Mouse (Mus musculus) hindbrain, embryonic 16.5 days (tissue): ENCODE measurements around the gene Casz1. TPM values are rescaled to one million over a fixed set of nuclear protein-coding genes. Genes with fewer than 3 reads are reported as not detected.

Experiments used
- ATAC-seq: fragments of 200-750 bp; cut with Nextera tagmentation; 2 replicates; pipeline ENCODE4 v1.8.0; 2017; ENCODE audit warnings: moderate TSS enrichment, moderate library complexity
- H3K27ac ChIP-seq: fragments of 300-500 bp; sonication (generic); 2 replicates; pipeline ENCODE4 v1.5.1; 2014; ENCODE audit warnings: low read depth, mild to moderate bottlenecking, control low read depth, low read length, moderate library complexity
- H3K27me3 ChIP-seq: fragments of 300-500 bp; sonication (generic); replicated peaks from 2 replicates; pipeline ENCODE4 v1.6.1; 2014; ENCODE audit warnings: low read length; ENCODE audit not compliant: control insufficient read depth, insufficient read depth
- H3K36me3 ChIP-seq: fragments of 300-500 bp; sonication (generic); 2 replicates; pipeline ENCODE4 v1.6.1; 2014; ENCODE audit warnings: mild to moderate bottlenecking, low read length, moderate library complexity, mixed read lengths; ENCODE audit not compliant: control insufficient read depth, insufficient read depth
- H3K4me1 ChIP-seq: fragments of 300-500 bp; sonication (generic); 2 replicates; pipeline ENCODE4 v1.6.1; 2014; ENCODE audit warnings: low read depth, low read length; ENCODE audit not compliant: control insufficient read depth, insufficient read depth
- H3K4me2 ChIP-seq: fragments of 300-500 bp; sonication (generic); 2 replicates; pipeline ENCODE4 v1.6.1; 2014; ENCODE audit warnings: mild to moderate bottlenecking, low read length, control low read depth, moderate library complexity
- H3K4me3 ChIP-seq: fragments of 300-500 bp; sonication (generic); 2 replicates; pipeline ENCODE4 v1.5.1; 2014; ENCODE audit warnings: mild to moderate bottlenecking, low read length, control low read depth, moderate library complexity
- H3K9ac ChIP-seq: fragments of 300-500 bp; sonication (generic); 2 replicates; pipeline ENCODE4 v1.6.1; 2014; ENCODE audit warnings: low read depth, mild to moderate bottlenecking, control low read depth, low read length, moderate library complexity
- H3K9me3 ChIP-seq: fragments of 300-500 bp; sonication (generic); 2 replicates; pipeline ENCODE4 v1.6.1; 2014; ENCODE audit warnings: mild to moderate bottlenecking, low read length, moderate library complexity; ENCODE audit not compliant: control insufficient read depth
- WGBS: fragments of 180-500 bp; shearing (Covaris S2); extraction: QIAGEN DNeasy Blood & Tissue Kit; methylation state at CpG from one replicate; pipeline ENCODE4 v1.1.7; 2014; 5-methylcytosine and 5-hydroxymethylcytosine counted together
- polyA plus RNA-seq: library from polyadenylated mRNA; unstranded; fragments of >200 nt; fragmentation: Nextera tagmentation; extraction: Ambion mirVana; gene quantifications from 2 replicates; pipeline ENCODE4 v1.2.1, GENCODE M21; 2015

Gene Casz1
- polyA plus RNA-seq, 1 experiment from 2014 or later: 4.4 TPM

GRCm38 (mm10) chr4:148885401-148885800 is 81.2 kb downstream of the Casz1 start:
- WGBS: 16% methylated on average over 10 of the region's 10 CpGs
- ATAC-seq: peak; percentile 51
- Histone ChIP-seq H3K36me3 (no peaks in the 10 kb centered on the region), H3K9ac (no peak overlapping the region), H3K9me3 (no peaks in the 10 kb centered on the region), H3K4me1 (peaks cover 24% of the 10 kb centered on the region), H3K4me2 (no peak overlapping the region), H3K27ac (no peak overlapping the region), H3K4me3 (no peak overlapping the region), H3K27me3 (peaks cover 27% of the 10 kb centered on the region)

GRCm38 (mm10) chr4:148885921-148886540 is 81.8 kb downstream of the Casz1 start:
- H3K4me2 ChIP-seq: no peak overlapping the region
- no peak overlapping the region for H3K9ac ChIP-seq
- no peak overlapping the region for H3K4me3 ChIP-seq
- WGBS: 28% methylated on average over 9 of the region's 9 CpGs
- H3K27me3 ChIP-seq: peaks cover 26% of the 10 kb centered on the region
- no peaks in the 10 kb centered on the region for H3K36me3 ChIP-seq
- H3K9me3 ChIP-seq: no peaks in the 10 kb centered on the region
- peak; percentile 68 for ATAC-seq
- H3K27ac ChIP-seq: peak overlapping the region; percentile 8; the same call in 1 of the 2 replicates
- H3K4me1 ChIP-seq: peaks cover 27% of the 10 kb centered on the region

- Histone ChIP-seq H3K4me3 (no peak overlapping the region), H3K4me2 (no peak overlapping the region), H3K27me3 (peaks cover 19% of the 10 kb centered on the region), H3K9me3 (no peaks in the 10 kb centered on the region), H3K36me3 (no peaks in the 10 kb centered on the region), H3K4me1 (peaks cover 24% of the 10 kb centered on the region), H3K9ac (no peak overlapping the region), H3K27ac (no peak overlapping the region)
- 20% methylated on average over 8 of the region's 8 CpGs for WGBS
- ATAC-seq: no peak
Measured at GRCm38 (mm10) chr4:148888229-148888628, 84.0 kb downstream of the Casz1 start.

GRCm38 (mm10) chr4:148889011-148889410 is 84.8 kb downstream of the Casz1 start:
- Histone ChIP-seq H3K27ac (no peak overlapping the region), H3K9me3 (no peaks in the 10 kb centered on the region), H3K36me3 (no peaks in the 10 kb centered on the region), H3K4me2 (no peak overlapping the region), H3K4me3 (no peak overlapping the region), H3K9ac (no peak overlapping the region), H3K27me3 (peaks cover 24% of the 10 kb centered on the region), H3K4me1 (peaks cover 25% of the 10 kb centered on the region)
- 65% methylated on average over 6 of the region's 6 CpGs for WGBS
- no peak for ATAC-seq

GRCm38 (mm10) chr4:148890442-148890841 is 86.2 kb downstream of the Casz1 start:
- Histone ChIP-seq H3K9me3 (no peaks in the 10 kb centered on the region), H3K4me1 (peaks cover 24% of the 10 kb centered on the region), H3K9ac (no peak overlapping the region; the same call in 1 of the 2 replicates), H3K4me3 (peak overlapping the region; percentile 36; the same call in 1 of the 2 replicates), H3K27me3 (peaks cover 30% of the 10 kb centered on the region), H3K27ac (no peak overlapping the region), H3K4me2 (peak overlapping the region; percentile 68), H3K36me3 (no peaks in the 10 kb centered on the region)
- 38% methylated on average over 8 of the region's 8 CpGs for WGBS
- no peak for ATAC-seq

GRCm38 (mm10) chr4:148890892-148891838 is 86.9 kb downstream of the Casz1 start:
- Histone ChIP-seq H3K4me2 (peak overlapping the region; percentile 68), H3K27ac (no peak overlapping the region; the same call in 1 of the 2 replicates), H3K27me3 (peaks cover 29% of the 10 kb centered on the region), H3K9me3 (no peaks in the 10 kb centered on the region), H3K4me1 (peaks cover 19% of the 10 kb centered on the region), H3K9ac (peak overlapping the region; percentile 56), H3K36me3 (no peaks in the 10 kb centered on the region), H3K4me3 (peak overlapping the region; percentile 36)
- peak; percentile 62 for ATAC-seq
- WGBS: 7% methylated on average over 46 of the region's 52 CpGs

- Histone ChIP-seq H3K27me3 (peaks cover 42% of the 10 kb centered on the region), H3K4me3 (no peak overlapping the region), H3K27ac (no peak overlapping the region), H3K36me3 (no peaks in the 10 kb centered on the region), H3K4me2 (no peak overlapping the region), H3K9ac (no peak overlapping the region), H3K9me3 (no peaks in the 10 kb centered on the region), H3K4me1 (peaks cover 8% of the 10 kb centered on the region)
- no peak for ATAC-seq
- 64% methylated on average over 6 of the region's 6 CpGs for WGBS
Measured at GRCm38 (mm10) chr4:148896125-148896524, 91.9 kb downstream of the Casz1 start.

GRCm38 (mm10) chr4:148899927-148900294 is 95.7 kb downstream of the Casz1 start:
- no peak overlapping the region for H3K27ac ChIP-seq
- 0% methylated on average over 1 of the region's 1 CpGs for WGBS
- no peaks in the 10 kb centered on the region for H3K9me3 ChIP-seq
- no peaks in the 10 kb centered on the region for H3K36me3 ChIP-seq
- no peak overlapping the region for H3K9ac ChIP-seq
- H3K4me1 ChIP-seq: peaks cover 6% of the 10 kb centered on the region
- no peak for ATAC-seq
- H3K4me2 ChIP-seq: peak overlapping the region; percentile 100
- peak overlapping the region; percentile 73 for H3K4me3 ChIP-seq
- peaks cover 48% of the 10 kb centered on the region for H3K27me3 ChIP-seq
